Mouse (Mus musculus) fat pad, adult 2 months (tissue): ENCODE measurements around the gene Arhgap24.

Experiments
- DNase-seq: peaks from one replicate; pipeline ENCODE4 v3.0.0-alpha.2; 2011; ENCODE audit warnings: low read depth, low spot score; ENCODE audit errors: extremely low read depth

Gene Arhgap24

DNA sequence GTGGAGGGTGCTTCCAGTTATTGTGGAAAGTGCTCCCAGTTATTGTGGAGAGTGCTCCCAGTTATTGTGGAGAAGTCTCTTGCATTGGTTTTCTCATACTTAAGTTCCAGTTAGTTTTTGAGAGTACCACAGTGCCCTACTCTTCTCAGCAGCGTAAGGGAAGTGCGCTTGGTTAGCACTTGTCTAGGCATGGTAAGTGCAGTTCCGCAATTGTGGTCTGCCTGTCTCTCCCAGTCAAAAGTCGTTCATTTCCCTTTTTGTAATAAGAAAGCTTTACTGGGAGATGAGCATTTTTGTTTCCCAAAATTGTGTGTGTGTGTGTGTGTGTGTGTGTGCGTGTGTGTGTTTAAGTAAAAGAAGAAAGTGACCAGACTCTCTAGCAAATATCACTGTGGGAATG is 17.6 kb downstream of the Arhgap24 start:
- DNase-seq, result no peak

DNA sequence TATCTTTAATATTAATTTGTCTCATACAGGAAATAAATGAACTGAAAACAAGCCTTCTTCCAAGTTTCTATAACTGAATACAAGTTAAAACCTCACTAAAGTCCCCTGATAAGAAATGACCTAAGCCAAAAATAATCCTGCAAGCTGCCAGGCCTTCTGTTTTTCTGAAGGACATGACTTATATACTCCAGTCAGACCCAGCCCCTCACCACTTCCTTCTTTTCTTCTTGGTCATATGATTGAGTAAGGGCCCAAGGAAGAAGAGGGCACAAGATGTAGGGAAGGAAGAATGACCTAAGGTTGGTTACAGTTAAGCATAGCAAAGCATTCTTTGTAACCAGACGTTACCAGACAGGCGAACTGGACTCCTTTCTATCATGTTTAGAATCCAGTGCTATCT is 21.1 kb downstream of the Arhgap24 start:
- no peak for DNase-seq

DNA sequence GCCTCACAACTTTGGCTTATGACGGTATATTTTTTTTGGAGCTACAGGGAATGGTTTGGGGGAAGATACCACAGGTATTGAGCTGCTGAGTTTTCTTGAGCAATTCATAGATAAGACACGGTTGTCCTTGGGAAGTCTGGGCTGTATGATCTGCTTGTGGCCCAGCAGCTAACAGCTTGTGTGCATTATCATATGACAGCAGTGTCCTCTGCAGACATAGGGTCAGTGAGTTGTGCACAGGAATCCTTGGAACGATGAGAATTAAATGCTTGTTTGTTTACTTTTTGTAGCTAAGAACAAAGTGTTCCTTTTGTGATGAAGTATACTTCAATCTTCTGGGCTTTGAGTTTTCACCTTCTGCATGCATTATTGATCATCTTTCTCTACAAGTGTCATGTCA is 21.9 kb downstream of the Arhgap24 start:
- DNase-seq, result no peak

DNA sequence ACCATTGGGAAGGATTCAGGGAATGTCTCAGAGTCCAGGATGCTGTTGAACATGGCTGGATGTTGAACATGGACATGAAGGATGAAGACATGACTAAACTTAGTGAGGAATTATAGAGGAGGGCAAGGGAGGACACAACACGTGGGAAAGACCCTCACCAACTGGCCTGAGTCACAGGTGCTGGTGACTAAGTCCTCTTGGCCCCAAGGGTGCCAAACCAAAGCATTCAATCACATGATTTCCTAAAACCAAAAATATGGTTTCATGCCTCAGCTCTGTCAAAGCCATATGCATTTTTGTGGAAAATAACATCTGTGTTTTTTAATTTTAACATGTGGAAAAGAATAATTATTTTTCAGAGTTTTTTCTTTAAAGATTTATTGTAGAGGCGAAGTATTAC is 22.7 kb downstream of the Arhgap24 start:
- no peak for DNase-seq

DNA sequence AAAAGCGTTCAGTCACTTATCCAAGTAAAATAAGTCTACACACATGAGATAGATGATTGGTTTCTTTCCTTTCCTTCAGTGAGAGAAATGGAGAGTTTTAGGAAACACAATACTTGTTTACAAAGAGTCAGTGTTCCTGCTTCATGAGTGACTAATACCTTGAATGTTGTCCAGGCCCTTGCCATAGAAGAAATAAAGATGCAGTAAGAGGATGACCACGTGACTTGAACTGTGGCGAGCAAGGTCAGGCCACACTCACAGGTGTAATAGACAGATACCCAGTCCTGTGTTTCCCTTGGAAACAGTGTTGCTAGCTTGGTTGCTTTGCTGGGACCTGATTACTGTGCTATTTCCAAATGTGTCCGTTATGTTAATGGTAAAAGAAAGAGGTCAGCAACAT is 23.4 kb downstream of the Arhgap24 start:
- DNase-seq, result no peak

DNA sequence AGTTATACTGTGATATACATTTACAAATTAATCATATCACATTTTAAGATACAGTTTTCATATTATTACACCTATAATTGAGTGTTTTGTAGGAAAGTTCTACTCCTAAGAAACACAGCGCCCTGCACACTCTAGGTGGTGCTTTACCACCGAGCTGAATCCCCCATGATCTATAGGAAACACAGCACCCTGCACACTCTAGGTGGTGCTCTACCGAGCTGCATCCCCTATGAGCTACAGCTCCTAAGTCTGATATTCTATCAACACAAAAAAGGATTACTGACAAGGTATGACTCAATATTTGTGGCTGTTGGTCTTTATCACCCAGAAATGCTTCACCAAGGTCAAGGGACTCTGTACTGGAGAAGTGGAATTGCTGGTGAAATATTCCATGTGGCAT is 27.0 kb downstream of the Arhgap24 start:
- no peak for DNase-seq

DNA sequence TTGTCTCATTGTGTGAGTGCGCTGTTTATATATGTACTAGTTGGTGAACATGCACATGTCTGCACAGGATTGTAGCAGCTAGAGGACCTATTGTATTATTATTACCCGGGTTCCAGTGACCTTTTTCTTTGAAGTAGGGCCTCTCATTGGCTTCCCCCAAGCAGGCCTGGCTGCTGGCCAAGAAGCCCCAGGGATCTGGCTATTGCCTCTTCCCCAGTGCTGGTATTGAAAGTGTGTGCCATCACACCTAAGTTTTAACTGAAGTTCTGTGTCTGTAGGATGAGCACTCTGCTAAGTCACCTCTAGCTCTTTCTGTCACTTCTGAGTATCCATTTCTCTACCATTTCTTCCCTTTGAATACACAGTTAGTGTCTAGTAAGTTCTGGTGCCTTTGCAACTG is 28.2 kb downstream of the Arhgap24 start:
- DNase-seq, result no peak

DNA sequence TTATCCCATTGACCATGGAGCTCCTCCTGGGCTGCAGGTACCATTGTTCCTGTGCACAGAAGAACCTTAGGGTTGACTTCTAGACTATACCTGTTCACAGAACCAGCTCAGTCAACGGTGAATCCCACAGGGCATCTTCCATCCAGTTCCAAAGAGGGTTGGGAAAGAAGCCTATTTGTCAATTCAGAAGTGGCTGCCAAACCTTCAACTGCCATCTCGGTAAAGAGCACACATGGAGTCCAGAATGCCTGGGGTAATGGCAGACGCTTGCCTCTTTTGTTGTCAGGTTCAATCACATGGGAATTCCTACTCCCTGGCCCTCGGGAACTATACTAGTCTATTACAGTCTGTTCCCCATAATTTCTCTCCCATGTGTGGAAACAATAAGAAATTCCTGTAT is 30.5 kb downstream of the Arhgap24 start:
- DNase-seq, result peak; percentile 99

DNA sequence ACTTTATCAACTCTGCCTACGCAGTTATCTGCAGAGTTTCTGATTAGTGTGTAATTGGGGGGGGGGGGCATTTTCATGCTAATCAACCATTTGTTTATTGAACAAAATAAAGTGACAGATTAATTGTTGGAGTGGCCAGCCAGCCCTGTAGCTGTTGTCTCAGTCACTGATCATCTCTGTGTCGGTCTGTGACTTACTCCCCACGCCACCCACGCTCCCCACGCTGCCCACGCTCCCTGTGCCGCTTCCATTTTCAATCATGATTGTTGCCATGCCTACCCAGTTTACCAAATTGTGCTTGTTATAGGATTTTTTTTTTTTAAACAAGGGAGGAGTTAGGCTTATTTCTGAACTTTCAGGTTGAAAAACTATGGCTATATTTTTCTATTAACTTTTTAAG is 34.3 kb downstream of the Arhgap24 start:
- DNase-seq, result no peak

DNA sequence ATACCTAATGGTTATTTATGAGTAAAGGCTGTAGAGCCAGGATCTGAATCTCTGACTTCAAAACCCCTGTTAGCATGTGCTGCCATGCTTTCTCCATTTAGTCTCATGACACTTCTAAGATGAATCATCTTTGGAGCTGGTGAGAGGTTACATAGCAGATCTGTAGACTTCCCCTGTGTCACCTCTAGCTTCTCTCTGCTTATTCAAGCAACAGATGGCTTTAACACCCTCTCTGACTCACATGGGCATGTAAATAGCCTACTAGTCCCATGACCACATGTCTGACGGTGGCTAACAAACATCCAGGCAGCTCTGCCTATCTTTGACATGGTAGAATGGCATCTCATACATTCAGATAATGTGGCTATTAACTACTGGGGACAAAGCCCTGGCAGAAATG is 39.3 kb downstream of the Arhgap24 start:
- no peak for DNase-seq

DNA sequence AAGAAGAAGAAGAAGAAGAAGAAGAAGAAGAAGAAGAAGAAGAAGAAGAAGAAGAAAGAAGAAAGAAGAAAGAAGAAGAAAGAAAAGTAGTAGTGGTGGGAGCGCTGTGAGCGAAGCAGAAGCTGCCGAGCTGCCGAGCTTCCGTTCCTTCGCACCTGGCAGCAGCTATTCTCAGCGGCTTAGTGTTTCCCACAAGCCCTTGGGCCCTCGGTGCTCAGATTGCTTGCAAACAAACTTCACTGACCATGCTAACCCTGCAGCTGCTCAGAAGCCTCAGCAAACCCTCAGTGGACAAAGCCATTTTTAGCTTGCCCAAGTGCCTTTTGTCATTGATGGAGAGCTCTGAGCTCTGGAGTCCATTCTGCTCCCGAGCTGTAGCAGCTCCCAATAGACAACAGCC is 54.1 kb downstream of the Arhgap24 start:
- no peak for DNase-seq

DNA sequence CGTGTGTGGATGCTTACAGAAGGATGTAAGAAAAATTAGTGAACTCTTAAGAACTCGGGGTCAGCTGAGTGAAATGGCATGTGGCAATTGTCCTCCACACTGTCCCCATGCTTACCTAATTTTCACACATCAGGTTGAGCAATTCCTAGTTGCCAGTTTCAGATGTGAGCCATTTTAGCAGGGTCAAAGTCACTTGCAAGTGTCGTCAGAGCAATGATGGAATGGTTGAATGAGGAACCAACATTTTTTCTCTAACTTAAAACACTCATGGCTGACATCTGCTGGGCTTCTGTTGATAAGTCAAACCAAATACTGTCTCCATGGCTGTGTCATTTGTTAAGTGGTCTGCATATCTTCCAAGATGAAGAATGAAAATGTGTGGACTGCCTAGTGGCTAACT is 56.6 kb downstream of the Arhgap24 start:
- no peak for DNase-seq

DNA sequence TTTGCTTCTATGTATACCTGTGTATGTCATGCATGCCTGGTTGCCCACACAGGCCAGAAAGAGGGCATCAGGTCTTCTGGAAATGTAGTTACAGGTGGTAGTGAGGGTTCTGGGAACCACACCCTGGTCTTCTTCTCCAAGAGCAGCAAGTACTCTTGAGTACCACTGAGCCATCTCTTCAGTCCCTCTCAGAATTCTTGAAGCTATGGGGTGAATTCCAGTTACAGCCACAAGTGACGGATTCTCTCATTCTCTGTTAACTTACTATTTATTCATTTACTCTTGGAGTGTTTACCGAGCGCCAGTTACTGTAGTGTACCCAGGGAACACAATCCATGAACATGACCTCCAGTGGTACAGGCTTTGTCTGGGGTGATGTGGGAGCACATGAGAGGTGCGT is 65.1 kb downstream of the Arhgap24 start:
- no peak for DNase-seq

DNA sequence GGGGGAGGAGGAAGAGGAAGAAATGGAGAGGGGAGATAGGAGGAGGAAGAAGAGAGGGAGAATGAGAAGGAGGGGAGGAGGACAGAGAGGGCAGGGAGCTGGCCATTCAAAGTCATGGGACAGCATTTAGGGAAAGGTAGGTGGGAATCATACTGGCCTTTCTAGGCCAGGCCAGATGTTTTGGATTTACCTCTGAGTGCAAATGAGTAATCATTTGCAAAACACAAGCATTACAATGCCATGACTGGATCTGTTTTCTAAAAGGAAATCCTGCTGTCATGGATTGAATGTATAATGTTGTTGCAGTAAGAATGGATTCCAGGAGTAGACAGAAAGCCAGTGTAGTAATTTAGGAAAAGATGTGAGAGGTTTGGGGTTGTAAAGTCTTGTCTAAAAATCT is 66.6 kb downstream of the Arhgap24 start:
- no peak for DNase-seq

DNA sequence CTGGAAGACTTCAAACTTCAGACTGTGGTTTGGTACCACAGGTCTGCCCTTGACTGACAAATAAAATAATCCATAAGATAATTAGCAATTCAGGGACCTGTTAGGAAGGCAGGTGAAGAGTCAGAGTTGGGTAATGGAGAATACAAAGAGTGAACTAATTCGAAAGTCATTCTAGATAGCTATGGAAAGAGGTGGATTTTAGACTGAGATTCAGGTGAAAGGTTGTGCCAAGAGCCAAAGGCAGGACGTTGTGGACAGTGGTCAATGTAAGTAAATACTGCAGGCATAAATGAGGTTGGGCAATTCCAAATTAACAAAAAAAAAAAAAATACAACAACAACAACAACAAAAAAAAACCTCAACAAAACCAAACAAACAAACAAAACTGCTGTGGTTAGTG is 67.2 kb downstream of the Arhgap24 start:
- DNase-seq, result no peak

DNA sequence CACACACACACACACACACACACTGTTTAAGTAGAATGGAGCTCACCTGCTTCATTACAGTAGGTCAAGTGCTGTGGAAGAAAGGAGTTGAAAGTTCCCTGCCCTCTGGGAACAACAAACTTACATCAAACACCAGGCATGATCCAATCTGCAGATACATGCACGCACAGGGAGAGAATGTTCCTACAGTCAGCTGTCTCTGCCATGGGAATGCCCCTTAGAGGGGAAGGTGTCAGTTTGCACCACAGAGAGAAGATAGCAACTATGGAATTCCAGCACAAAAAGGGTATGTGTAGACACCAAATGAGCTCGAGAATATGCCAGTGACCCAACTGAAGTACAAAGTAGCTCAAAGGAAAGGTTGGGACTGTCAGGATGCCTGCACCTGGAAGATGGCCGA is 69.0 kb downstream of the Arhgap24 start:
- peak; percentile 92 for DNase-seq

DNA sequence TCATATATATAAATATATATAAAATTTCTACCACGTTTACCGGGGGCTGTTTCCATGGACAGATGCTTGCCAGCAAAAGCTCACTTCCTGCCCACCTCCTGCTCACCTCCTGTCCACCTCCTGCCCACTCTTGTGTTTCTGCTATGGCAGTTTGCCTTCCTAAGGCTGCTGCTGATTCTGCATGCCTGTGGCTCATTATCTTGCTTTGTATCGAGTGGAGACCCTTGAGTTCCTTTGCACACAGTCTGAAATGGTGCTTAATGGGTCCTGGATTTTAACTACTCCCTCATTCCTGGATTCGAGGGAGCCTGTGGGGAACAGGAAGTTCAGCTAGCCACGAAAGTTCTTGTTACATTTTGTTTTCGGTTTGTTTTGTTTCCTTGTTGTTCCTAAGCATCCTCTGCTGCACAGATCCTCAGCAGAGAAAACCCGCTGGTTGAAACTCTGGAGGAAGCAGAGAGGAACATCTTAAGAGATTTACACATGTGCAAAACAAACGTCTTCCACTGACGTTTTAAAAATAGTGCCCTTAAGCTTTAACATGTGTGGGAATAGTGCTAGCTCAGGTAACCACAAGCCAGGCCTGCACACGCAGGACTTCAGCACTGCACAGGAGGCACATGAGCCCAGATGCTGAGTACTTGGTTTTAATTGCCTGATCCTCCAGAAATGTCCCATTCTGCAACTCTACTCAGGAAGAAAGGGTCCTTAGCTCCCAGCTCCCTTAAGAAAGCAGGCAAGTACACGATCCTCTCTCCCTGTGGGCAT is 69.9 kb downstream of the Arhgap24 start:
- no peak for DNase-seq

DNA sequence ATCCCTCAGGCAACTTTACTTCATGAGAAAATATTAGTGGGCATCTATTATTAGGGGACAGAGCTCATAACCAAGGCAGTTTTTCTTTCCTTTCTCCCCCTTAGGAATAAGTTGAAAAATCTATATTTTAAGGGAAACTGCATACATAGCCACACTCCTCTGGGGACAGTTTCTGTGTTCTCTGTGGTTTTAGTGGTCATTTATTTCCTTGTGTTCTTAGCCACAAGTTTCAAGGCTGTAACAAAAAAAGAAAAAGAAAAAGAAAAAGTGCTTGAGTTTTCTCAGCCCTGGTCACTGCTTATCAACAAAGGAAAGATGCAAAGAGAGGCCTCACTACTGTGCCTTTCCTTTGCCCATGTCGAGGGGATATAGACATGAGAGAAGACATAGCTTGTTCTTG is 71.3 kb downstream of the Arhgap24 start:
- DNase-seq, result no peak

DNA sequence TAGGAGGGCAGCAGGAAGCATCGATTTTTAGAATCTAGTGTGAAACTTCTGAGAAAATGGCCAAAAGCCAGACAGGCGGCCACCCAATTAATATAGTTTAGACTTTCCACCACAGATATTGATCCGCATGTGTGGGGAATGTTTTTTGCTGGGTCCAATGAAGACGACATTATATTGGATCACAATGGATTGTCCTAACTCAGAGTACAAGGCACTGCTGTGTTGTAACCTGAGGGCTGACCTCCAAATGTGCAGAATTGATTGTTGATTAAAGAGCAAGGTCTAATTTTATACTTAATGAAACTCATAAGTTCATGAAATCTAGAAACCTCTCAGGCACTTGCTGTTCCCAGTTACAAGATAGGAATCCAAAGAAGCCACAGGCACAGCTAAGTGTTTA is 74.8 kb downstream of the Arhgap24 start:
- no peak for DNase-seq

DNA sequence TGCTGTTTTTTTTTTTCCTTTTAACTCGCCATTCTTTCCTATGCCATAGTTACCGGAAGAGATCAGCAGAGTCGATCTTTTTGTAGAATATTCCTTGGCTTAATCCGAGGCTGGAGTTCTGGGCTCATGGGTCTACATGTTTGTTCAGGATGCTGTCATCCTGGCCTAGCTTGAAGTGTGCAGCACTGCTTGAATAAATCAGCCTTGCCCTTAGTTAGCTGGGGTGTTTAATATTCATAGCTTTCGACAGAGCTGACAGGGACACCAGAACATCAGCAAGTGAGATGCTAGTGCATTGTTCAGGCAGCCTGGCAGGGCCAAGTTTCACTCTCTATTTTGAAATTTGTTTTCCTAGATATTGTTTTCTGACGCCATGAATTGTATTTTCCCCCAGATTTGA is 79.1 kb downstream of the Arhgap24 start:
- no peak for DNase-seq

DNA sequence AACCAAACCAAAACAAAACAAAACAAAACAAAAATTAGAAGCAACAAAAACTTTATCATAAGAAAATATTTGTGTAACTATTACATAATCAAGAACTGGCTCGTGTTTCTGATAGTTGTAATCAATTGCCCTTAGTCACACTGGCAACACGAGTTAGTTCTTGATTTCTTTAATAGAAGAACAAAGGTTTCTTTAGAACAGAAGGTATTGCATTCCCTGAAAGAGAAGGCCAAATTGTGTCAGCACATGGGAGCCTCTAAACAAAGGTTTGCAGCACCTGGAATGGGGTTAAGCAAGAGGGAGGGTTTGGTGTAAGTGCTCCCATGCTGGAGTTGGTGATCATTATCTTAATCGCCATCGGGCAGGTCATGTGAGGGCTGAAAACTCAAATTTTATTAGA is 82.8 kb downstream of the Arhgap24 start:
- DNase-seq, result peak; percentile 99

DNA sequence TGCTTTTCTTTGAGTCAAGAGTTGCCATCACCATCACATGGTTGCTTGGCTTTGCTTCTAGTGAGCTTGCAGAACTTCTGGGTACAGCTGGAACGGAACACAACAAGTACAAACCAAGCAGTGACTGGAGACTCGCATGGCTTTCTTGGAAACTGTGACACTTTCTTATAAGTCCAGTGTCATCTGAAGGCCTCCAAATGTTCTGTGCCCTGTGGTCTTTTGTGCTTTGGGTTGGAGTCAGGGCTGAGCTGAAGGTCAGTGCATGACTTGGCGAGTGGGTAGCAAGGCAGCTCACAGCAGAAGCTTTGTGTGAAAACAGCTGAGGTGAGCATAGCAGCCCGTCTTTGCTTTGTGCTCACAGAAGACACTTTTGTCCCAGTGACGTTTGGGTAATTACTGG is 87.6 kb downstream of the Arhgap24 start:
- no peak for DNase-seq

DNA sequence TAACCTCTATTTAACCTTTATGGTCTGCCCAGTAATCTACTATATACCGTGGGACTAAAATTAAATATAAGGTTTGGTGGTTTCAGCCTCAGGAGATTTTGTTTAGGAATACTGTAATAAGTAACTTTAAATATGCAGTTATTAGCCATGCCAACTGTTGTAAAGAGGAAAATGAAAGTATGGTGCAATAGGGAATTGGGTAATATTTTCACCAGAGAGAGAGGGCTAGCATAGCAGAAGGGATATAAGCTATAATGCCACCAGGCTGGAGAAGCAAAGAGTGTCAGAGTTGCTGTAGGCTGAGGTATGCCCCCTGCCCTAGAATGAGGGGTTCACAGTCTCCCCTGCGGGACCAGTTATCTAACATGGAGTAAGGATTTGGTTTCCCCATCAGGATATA is 90.3 kb downstream of the Arhgap24 start:
- no peak for DNase-seq
